Mouse (Mus musculus) naive thymus-derived CD4-positive, alpha-beta T cell, adult 5 months (primary cell): ENCODE measurements around the gene Grid1. TPM values are rescaled to one million over a fixed set of nuclear protein-coding genes. Genes with fewer than 3 reads are reported as not detected.

Experiments used
- polyA plus RNA-seq: library from polyadenylated mRNA; unstranded; fragments of 100-300 nt; shearing (Covaris generic); gene quantifications from one replicate; pipeline ENCODE4 v1.2.1, GENCODE M21; 2017

Grid1 gene
- polyA plus RNA-seq: not detected

DNA sequence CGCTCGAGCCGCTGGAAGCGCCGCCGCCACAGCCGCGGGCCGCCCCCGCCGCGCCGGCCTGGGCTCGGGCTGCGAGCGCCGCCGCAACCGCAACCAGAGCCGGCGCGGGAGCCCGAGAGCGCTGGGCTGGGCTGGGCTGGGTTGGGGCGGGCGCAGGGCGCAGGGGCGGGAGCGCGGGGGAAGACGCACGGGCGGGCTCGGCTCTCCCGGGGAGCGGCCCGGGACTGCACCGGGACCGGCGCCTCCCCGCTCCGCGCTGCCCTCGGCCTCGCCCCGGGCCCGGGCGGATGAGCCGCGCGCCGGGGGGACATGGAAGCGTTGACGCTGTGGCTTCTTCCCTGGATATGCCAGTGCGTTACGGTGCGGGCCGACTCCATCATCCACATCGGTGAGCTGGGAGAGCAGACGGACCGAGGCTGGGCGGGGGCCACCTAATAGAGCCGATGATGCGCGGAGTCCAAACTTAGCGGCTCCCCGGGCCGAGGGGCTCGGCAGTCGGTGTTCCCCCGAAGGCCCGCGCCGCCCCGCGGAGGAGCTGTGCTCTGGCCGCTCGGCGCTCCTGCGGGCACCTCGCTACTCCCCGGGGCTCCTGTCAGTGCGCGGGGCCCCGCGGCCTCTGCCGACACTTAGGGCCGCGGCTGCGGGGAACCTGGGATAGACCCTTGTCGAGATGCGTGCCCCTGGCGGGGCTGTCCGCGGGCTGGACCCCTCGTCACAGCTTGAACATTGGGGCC, at the start of gene Grid1:
Grid1 (plus strand) TSS at position 190 of the 734 bp plus-strand sequence.

Other genes with a start within 250 kb of the Grid1 start
- 0.09 TPM for gene Ldb3, start 231.4 kb upstream of the Grid1 start, polyA plus RNA-seq
- gene Opn4, start 220.0 kb upstream of the Grid1 start, polyA plus RNA-seq: not detected
- gene Wapl, start 146.2 kb upstream of the Grid1 start, polyA plus RNA-seq: 150 TPM